29 mouse cellular contexts compared by ENCODE assay signal in genomic region chr1:194777608-194778007, GRCm38 (mm10).
A peak's percentile ranks its signal among the peaks of the same experiment; 100 is the strongest.
DNase-seq lines count a peak whose midpoint lies in the region; ATAC-seq and TF ChIP-seq lines count a peak whose summit lies in the region.
"Had no signal": no experiment of that assay in that cellular context is flagged by ENCODE, and none has a peak within 500 bp of the region (broad histone marks: within the 10 kb centered on the region; RNA-seq: fewer than 3 reads in every experiment).

No protein-coding gene starts in this region.

- peak; percentile 75; the same call in 1 of the 2 replicates for ATAC-seq in forebrain, postnatal 0 days
- ATAC-seq in forebrain, embryonic 13.5 days = no peak
- ATAC-seq: activated CD4-positive, CD25-positive, alpha-beta regulatory T cell, adult 4 months; CD4-positive, CD25-positive, alpha-beta regulatory T cell, adult 4 months; forebrain, embryonic 15.5 days; Patski had no signal

- H3K4me3 ChIP-seq in forebrain, postnatal 0 days (ENCODE audit: low read depth, low read length) = no peak overlapping the region
- H3K4me3 ChIP-seq in forebrain, embryonic 13.5 days = no peak overlapping the region
- no peak overlapping the region for H3K4me3 ChIP-seq in thymus, adult 2 months (ENCODE audit: control insufficient read depth, insufficient read depth, low read length)
- H3K4me3 ChIP-seq: embryonic facial prominence, embryonic 13.5 days; embryonic facial prominence, embryonic 15.5 days; erythroblast, embryonic 14.5 days; forebrain, embryonic 10.5 days; forebrain, embryonic 12.5 days; forebrain, embryonic 15.5 days had no signal

- 52% methylated on average over 2 of the region's 2 CpGs for WGBS in forebrain, postnatal 0 days
- 77% methylated on average over 2 of the region's 2 CpGs for WGBS in forebrain, embryonic 13.5 days
- WGBS in thymus, adult 2 months = 93% methylated on average over 2 of the region's 2 CpGs

- H3K36me3 ChIP-seq in forebrain, postnatal 0 days (ENCODE audit: insufficient read depth) = peaks cover 64% of the 10 kb centered on the region
- H3K36me3 ChIP-seq in forebrain, embryonic 13.5 days (ENCODE audit: poor library complexity, severe bottlenecking) = peaks cover 91% of the 10 kb centered on the region
- no peaks in the 10 kb centered on the region for H3K36me3 ChIP-seq in thymus, adult 2 months (ENCODE audit: control insufficient read depth, insufficient read depth, low read length)
- H3K36me3 ChIP-seq: embryonic facial prominence, embryonic 15.5 days; forebrain, embryonic 10.5 days; G1E had no signal

- H3K27me3 ChIP-seq in forebrain, postnatal 0 days (ENCODE audit: insufficient read depth, low read length) = no peaks in the 10 kb centered on the region
- no peaks in the 10 kb centered on the region for H3K27me3 ChIP-seq in forebrain, embryonic 13.5 days
- H3K27me3 ChIP-seq in thymus, adult 2 months (ENCODE audit: control insufficient read depth, insufficient read depth, low read length) = no peaks in the 10 kb centered on the region
- H3K27me3 ChIP-seq: CH12.LX; embryonic facial prominence, embryonic 13.5 days; embryonic facial prominence, embryonic 15.5 days; forebrain, embryonic 12.5 days; forebrain, embryonic 15.5 days; Patski had no signal

- peak overlapping the region; percentile 0; the same call in 1 of the 2 replicates for H3K27ac ChIP-seq in forebrain, postnatal 0 days (ENCODE audit: low read depth, low read length)
- H3K27ac ChIP-seq in forebrain, embryonic 13.5 days = no peak overlapping the region
- no peak overlapping the region for H3K27ac ChIP-seq in thymus, adult 2 months (ENCODE audit: control insufficient read depth, insufficient read depth, low read length)
- H3K27ac ChIP-seq: embryonic facial prominence, embryonic 13.5 days; embryonic facial prominence, embryonic 15.5 days; forebrain, embryonic 10.5 days; forebrain, embryonic 12.5 days; forebrain, embryonic 15.5 days had no signal

- intact Hi-C loops in left cerebral cortex, postnatal 10 days (cut with DNase I) = no loop called here

- no peak for TF ChIP-seq POLR2A in thymus, adult 2 months (IDR thresholded peaks at IDR 0.05; ENCODE audit: control insufficient read depth, extremely low read depth, insufficient read depth, low read length, poor library complexity)

- H3K4me1 ChIP-seq in forebrain, postnatal 0 days (ENCODE audit: insufficient read depth) = no peaks in the 10 kb centered on the region
- H3K4me1 ChIP-seq in forebrain, embryonic 13.5 days = no peaks in the 10 kb centered on the region; the same call in 1 of the 2 replicates
- no peaks in the 10 kb centered on the region for H3K4me1 ChIP-seq in thymus, adult 2 months (replicated peaks; ENCODE audit: control insufficient read depth, insufficient read depth, low read length)
- H3K4me1 ChIP-seq: forebrain, embryonic 12.5 days had no signal

- H3K9me3 ChIP-seq in forebrain, postnatal 0 days (ENCODE audit: low read length) = no peaks in the 10 kb centered on the region
- H3K9me3 ChIP-seq in forebrain, embryonic 13.5 days (replicated peaks) = no peaks in the 10 kb centered on the region
- H3K9me3 ChIP-seq: embryonic facial prominence, embryonic 13.5 days; embryonic facial prominence, embryonic 15.5 days; forebrain, embryonic 10.5 days; forebrain, embryonic 12.5 days; forebrain, embryonic 15.5 days; G1E had no signal

- no peak overlapping the region for H3K9ac ChIP-seq in forebrain, postnatal 0 days
- H3K9ac ChIP-seq in forebrain, embryonic 13.5 days = no peak overlapping the region
- H3K9ac ChIP-seq: embryonic facial prominence, embryonic 13.5 days; embryonic facial prominence, embryonic 15.5 days; forebrain, embryonic 12.5 days; forebrain, embryonic 15.5 days had no signal

- peak; percentile 40 for DNase-seq in forebrain, postnatal 0 days
- peak; percentile 19 to 27 for DNase-seq in left cerebral cortex, adult 9 months (ENCODE audit: low spot score in 2 of 2)
- no peak for DNase-seq in left cerebral cortex, postnatal 10 days (ENCODE audit: extremely low spot score in 1 of 2, low spot score in 2 of 2)
- DNase-seq in right cerebral cortex, adult 18-20 months = peak; percentile 21
- DNase-seq in right cerebral cortex, postnatal 10 days (ENCODE audit: low spot score in 2 of 2) = no peak
- no peak for DNase-seq in thymus, adult 2 months
- DNase-seq: adrenal gland, adult 8-10 months; adrenal gland, postnatal 14 days; adrenal gland, postnatal 36 days; B cell, adult 2 months; cerebellum, adult 11 months; cerebellum, adult 18-20 months; cerebellum, adult 8-10 months; cerebellum, adult 9-11 months; cerebellum, postnatal 14 days; cerebellum, postnatal 36 days; embryo, embryonic 11 days had no signal

- H3K4me2 ChIP-seq in forebrain, postnatal 0 days (ENCODE audit: low read depth) = no peak overlapping the region
- no peak overlapping the region for H3K4me2 ChIP-seq in forebrain, embryonic 13.5 days
- H3K4me2 ChIP-seq: embryonic facial prominence, embryonic 13.5 days; embryonic facial prominence, embryonic 15.5 days; forebrain, embryonic 12.5 days; forebrain, embryonic 15.5 days had no signal

- no peak for TF ChIP-seq CTCF in forebrain, postnatal 0 days (IDR thresholded peaks at IDR 0.05; ENCODE audit: low read depth)
- TF ChIP-seq CTCF in thymus, adult 2 months (IDR thresholded peaks at IDR 0.05; ENCODE audit: borderline replicate concordance, control insufficient read depth, extremely low read depth, insufficient read depth, low read length, poor library complexity) = no peak

Comparison
In these comparisons a context has a peak if more than half of its experiments do, and no peak if none do; other contexts are left out.
1. DNase-seq: peak in forebrain, postnatal 0 days (single experiment), left cerebral cortex, adult 9 months (2 of 2) and right cerebral cortex, adult 18-20 months (single experiment); none in left cerebral cortex, postnatal 10 days (0 of 2), right cerebral cortex, postnatal 10 days (0 of 2) and thymus, adult 2 months (single experiment).